Mouse (Mus musculus) right cerebral cortex, postnatal 36 days (tissue): ENCODE data around the gene Homer2.

Source experiments
- DNase-seq, 2 experiments: peaks; one replicate each; pipeline ENCODE4 v3.0.0; 2022; ENCODE audit warnings: low spot score in 2 of 2, mixed read lengths in 1 of 2

Gene Homer2

GRCm38 (mm10) chr7:81652296-81652695 lies 55.0 kb downstream of the Homer2 start:
- no peak for DNase-seq

- no peak for DNase-seq
Observed at GRCm38 (mm10) chr7:81651284-81651683, 56.0 kb downstream of the Homer2 start.

GRCm38 (mm10) chr7:81649270-81649669 lies 58.1 kb downstream of the Homer2 start:
- DNase-seq = no peak

- no peak for DNase-seq
Observed at GRCm38 (mm10) chr7:81647959-81648358, 59.4 kb downstream of the Homer2 start.

- no peak for DNase-seq
Observed at GRCm38 (mm10) chr7:81644551-81645235, 62.6 kb downstream of the Homer2 start.

GRCm38 (mm10) chr7:81641101-81641500 lies 66.2 kb downstream of the Homer2 start:
- no peak for DNase-seq

- DNase-seq = no peak
Observed at GRCm38 (mm10) chr7:81632586-81632985, 74.7 kb downstream of the Homer2 start.

- DNase-seq = peak in 1 of 2 experiments; percentile 40
Observed at GRCm38 (mm10) chr7:81631261-81631660, 76.1 kb downstream of the Homer2 start.

GRCm38 (mm10) chr7:81626460-81626859 lies 80.9 kb downstream of the Homer2 start:
- DNase-seq = no peak

- no peak for DNase-seq
Observed at GRCm38 (mm10) chr7:81623767-81624166, 83.6 kb downstream of the Homer2 start.

GRCm38 (mm10) chr7:81622793-81623192 lies 84.5 kb downstream of the Homer2 start:
- DNase-seq = no peak

GRCm38 (mm10) chr7:81615031-81615430 lies 92.3 kb downstream of the Homer2 start:
- DNase-seq = no peak

GRCm38 (mm10) chr7:81612856-81613635 lies 94.3 kb downstream of the Homer2 start:
- no peak for DNase-seq

GRCm38 (mm10) chr7:81610125-81610524 lies 97.2 kb downstream of the Homer2 start:
- no peak for DNase-seq

- no peak for DNase-seq
Observed at GRCm38 (mm10) chr7:81606452-81606851, 100.9 kb downstream of the Homer2 start.

GRCm38 (mm10) chr7:81605489-81605888 lies 101.8 kb downstream of the Homer2 start:
- DNase-seq = no peak

- no peak for DNase-seq
Observed at GRCm38 (mm10) chr7:81604991-81605390, 102.3 kb downstream of the Homer2 start.

- peak in 1 of 2 experiments; percentile 32 for DNase-seq
Observed at GRCm38 (mm10) chr7:81599379-81600280, 107.7 kb downstream of the Homer2 start.

- no peak for DNase-seq
Observed at GRCm38 (mm10) chr7:81597660-81598059, 109.7 kb downstream of the Homer2 start.

GRCm38 (mm10) chr7:81596086-81596485 lies 111.2 kb downstream of the Homer2 start:
- DNase-seq = no peak

- no peak for DNase-seq
Observed at GRCm38 (mm10) chr7:81595056-81595455, 112.3 kb downstream of the Homer2 start.

GRCm38 (mm10) chr7:81593387-81593786 lies 113.9 kb downstream of the Homer2 start:
- no peak for DNase-seq
